Mouse (Mus musculus): Measurements from ENCODE around the gene Klf15.

Gene Klf15

DNA sequence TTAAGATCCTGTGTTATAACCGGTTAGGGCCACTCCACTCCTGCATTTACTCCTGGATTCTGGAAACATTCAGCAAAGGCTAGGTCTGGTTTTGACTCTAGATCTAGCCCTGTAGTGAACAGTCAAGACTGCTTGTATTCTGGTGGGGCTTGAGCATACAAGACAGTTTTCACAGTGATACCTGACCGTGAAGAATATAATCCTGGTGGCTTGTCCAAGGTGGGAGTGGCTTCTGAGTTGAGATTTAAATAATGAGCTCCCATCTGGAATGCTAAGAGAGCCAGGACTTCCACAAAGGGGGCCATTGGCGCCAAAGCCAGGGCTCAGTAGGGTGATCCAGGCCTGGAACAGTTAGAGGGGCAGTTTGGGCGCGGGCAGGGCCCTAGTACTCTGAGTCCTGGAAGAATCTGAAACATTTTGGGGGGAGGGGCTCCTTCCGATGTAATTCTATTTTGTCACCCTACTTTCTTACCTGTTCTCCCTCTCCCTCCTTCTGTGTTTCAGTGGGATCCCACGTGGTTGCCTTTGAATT, 1.6 kb downstream of the Klf15 start:
- DNase-seq (ENCODE audit: low spot score in 2 of 2): no peak

DNA sequence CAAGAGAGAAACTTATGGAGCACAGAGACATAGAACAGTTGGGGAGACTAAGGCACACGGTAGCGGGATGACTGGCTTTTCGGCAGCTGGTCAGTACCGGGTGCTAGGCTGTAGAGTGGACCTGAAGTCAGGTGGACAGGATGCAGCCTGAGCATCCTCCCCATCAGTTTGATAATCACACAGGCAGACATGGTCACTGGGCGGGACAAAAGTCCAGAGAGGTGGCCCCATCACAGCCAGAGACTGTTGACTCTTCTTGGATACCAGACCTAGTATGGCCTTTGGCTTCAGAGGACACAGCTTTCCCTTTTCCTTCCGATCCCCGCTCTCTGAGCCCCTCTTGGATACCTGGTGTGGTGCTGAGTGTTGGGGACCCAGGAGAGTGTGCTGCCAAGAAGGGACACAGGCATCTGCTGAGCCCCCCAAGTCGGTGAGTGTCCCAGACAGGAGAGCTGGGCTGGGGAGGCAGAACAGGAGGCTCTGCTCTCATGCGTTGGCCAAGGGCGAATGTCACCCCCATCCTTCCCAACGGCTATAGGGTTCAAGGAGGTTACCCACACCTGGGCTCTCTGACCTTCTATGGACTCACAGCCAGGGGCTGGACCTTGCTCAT, 2.8 kb downstream of the Klf15 start:
- DNase-seq (ENCODE audit: low spot score in 2 of 2): no peak

DNA sequence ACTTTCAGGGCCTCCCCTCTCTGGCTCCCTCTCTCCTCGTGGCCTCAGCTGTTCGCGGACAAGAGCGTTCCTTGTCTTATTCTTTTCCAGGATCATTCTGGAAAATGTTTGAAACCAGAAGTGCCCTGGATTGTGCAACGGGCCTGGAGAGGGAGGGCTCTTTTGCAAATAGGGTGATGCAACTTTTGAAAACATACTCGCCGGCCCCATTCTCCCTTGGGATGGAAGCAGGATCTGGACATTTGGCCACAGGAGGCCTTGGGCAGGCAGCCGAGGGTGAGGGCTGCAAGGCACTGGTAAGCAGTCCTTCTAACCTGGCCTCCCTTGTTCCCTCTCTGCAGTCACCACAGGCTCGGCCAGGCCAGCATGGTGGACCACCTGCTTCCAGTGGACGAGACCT, 3.7 kb downstream of the Klf15 start:
- DNase-seq (ENCODE audit: low spot score in 2 of 2): no peak

- no peak for DNase-seq (ENCODE audit: low spot score in 2 of 2)
Observed at GRCm38 (mm10) chr6:90466847-90467410, 4.6 kb downstream of the Klf15 start.

- DNase-seq (ENCODE audit: low spot score in 2 of 2): no peak
Observed at GRCm38 (mm10) chr6:90468216-90468615, 5.8 kb downstream of the Klf15 start.

- DNase-seq (ENCODE audit: low spot score in 2 of 2): no peak
Observed at GRCm38 (mm10) chr6:90469041-90469440, 6.7 kb downstream of the Klf15 start.

- no peak for DNase-seq (ENCODE audit: low spot score in 2 of 2)
Observed at GRCm38 (mm10) chr6:90470255-90470654, 7.9 kb downstream of the Klf15 start.

DNA sequence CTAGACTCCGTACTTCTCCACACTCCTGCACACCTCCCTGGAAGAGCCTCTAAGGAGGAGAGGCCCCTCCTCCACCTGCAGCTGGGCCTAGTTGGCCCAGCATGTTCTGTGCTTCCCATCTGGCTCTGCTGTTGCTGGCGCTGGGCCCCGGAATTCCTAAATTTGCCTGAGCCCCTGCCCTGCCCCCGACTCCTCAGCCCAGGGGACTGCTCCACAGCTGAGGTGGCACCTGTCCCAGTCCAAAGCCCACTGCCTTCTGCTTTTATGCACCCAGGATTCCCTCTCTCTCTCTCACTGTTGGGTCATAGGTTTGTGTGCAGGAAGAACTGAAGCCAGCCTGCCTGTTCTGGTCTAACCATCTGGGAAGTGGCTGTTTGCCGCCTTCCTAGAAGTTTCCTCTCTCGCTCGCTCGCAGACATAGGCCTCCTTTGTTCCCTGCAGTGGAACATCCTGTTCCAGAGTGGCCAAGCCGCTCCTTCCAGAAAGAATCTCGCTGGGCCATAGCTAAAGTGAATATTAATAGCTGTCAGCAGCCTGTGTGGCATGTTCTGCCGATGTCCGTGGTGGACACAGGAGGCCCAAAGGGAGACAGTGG, 8.7 kb downstream of the Klf15 start:
- peak; percentile 58 to 63 for DNase-seq (ENCODE audit: low spot score in 2 of 2)

GRCm38 (mm10) chr6:90472079-90472478, 9.7 kb downstream of the Klf15 start:
- DNase-seq (ENCODE audit: low spot score in 2 of 2): no peak

GRCm38 (mm10) chr6:90472697-90473096, 10.3 kb downstream of the Klf15 start:
- no peak for DNase-seq (ENCODE audit: low spot score in 2 of 2)

- no peak for DNase-seq (ENCODE audit: low spot score in 2 of 2)
Observed at GRCm38 (mm10) chr6:90473630-90474360, 11.4 kb downstream of the Klf15 start.

- DNase-seq (ENCODE audit: low spot score in 2 of 2): no peak
Observed at GRCm38 (mm10) chr6:90474361-90474750, 12.0 kb downstream of the Klf15 start.

DNA sequence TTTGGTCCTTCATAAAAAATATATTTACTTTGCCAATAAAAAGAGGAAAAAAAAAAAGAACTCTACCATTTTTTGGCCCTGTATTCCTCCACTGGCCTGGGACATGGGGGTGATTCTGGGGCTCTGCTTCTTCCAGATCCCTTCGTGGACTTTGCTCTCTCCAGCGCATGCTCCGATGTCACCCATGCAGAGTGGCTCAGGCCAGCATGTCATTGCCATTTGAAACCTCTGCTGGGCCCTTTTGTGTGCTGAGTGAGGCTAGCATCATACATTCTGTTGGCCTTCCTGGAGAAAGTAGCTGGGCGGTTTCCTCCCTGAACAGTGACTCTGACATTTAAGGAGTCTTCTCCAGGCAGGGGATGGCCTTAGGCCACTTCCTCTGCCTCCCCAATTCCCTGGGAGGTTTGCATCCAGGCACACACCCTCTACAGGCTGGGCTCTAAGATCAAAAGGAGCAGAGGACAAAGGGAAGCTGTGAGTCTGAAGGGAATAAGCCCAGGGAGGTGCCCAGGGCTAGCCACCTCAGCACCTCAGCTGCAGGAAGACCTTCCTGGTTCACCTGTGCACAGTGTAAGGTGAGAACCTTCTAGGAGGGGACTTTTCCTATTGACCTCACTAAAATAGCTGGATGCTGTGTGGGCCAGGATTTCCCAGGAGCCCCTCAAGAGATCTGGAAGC, 12.9 kb downstream of the Klf15 start:
- DNase-seq (ENCODE audit: low spot score in 2 of 2): no peak

- no peak for DNase-seq (ENCODE audit: low spot score in 2 of 2)
Observed at GRCm38 (mm10) chr6:90475854-90476212, 13.5 kb downstream of the Klf15 start.

DNA sequence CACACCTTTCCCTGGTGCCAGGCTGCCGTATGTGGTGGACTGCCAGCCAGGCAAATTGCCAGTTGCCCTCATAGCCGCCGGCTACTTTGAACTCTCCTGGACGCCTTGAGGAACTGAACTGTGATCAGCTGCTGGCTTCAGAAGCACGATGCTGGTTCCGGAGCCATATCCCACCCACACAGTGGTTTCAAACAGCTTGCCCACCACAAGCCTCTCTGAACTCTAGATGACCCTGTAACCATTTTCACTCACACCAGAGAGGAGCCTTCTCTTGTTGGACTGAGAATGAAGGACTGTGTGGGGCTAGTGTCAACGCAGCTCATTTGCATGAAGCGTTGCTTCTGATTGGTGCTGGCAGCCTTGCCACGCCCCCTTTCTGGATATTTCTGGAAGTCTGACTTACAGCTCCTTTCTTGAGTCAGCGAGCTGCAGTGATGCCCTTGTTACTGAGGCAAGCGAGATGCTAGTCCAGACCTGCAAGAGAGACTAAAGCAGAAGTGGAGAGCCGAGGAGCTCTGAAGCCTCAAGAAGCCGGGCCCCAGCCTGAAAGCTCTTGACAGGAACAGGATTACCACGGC, 14.7 kb downstream of the Klf15 start:
- DNase-seq (ENCODE audit: low spot score in 2 of 2): no peak

DNA sequence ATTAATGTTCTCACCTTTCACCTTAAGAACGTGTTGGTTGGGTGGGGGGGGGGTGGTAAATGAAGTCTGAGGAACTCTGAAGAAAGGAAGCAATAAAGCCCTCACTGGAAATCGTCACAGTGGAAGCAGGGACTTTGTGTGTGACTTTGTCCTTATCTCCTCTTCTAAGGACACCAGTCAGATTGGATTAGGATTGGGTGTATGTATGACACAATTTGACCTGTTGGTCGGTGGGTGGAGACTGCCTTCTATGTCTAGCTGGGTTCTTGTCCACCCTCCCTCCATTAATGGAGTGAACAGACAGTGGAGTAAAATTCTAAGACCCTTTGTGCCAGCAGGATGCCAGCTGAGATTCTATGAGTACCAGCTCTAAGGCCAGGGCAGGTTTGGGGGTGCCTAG, 21.9 kb downstream of the Klf15 start:
- no peak for DNase-seq (ENCODE audit: low spot score in 2 of 2)

DNA sequence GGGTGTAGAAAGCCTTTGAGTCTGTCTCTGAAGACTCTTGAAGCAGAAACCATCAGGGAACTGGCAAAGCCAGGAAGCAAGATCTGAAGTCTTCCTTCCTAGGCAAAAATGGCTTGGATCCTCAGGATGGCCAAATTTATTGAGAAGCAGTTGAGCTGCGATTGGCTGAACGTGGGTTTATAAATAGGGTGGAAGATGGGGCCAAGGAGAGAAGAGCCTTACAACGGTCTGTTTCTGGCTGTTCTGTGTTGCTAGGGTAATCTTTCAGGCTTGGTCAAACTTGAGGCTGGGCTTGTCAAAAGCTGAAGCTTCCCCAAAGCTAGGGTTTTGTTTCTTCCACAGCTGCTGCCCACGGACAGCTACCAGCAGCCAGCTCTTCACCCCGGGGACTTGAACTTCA, 22.5 kb downstream of the Klf15 start:
- DNase-seq (ENCODE audit: low spot score in 2 of 2): no peak

DNA sequence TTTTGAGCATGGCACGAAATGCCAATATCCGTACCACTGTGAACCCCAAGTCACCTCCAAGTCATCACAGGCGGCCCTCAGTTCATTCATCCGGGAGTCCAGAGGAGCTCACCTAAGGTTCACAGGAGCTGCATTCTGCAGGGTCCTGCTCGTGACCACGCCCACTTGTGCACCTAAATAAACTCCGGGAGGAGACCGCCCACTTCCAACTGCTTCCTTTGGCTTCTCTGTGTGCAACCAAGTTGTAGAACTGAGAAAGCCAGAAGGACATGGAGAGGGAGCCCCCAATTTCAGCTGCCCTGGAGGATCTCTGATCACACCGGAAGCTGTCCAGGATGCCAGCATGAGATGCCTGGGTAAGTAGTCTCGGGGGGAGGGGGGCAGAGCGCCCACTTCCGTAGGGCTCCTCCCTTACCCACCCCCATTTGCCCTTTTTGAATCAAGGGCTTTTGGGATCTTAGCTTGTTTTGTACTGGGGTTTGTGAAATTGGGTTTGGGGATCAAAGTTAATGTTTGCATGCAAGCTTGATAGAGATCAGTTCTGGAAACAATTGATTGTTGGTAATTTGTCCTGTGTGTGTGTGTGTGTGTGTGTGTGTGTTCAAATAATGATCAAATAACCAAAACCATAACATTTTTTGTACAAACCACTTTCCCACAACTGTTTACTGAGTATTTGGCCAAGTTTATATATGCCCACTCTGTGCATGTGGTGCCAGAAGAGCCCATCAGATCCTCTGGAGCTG, 24.0 kb downstream of the Klf15 start, which contains the start of gene Aldh1l1:
Gene Aldh1l1 (plus strand): TSS at position 252 of the 746 bp plus-strand sequence.
- DNase-seq (ENCODE audit: low spot score in 2 of 2): no peak

- DNase-seq (ENCODE audit: low spot score in 2 of 2): no peak
Observed at GRCm38 (mm10) chr6:90487531-90487930, 25.2 kb downstream of the Klf15 start.

GRCm38 (mm10) chr6:90489532-90489931, 27.2 kb downstream of the Klf15 start:
- no peak for DNase-seq (ENCODE audit: low spot score in 2 of 2)

GRCm38 (mm10) chr6:90490976-90491375, 28.6 kb downstream of the Klf15 start:
- no peak for DNase-seq (ENCODE audit: low spot score in 2 of 2)

Data from right cerebral cortex, postnatal 36 days (tissue).